In the genomic region with DNA sequence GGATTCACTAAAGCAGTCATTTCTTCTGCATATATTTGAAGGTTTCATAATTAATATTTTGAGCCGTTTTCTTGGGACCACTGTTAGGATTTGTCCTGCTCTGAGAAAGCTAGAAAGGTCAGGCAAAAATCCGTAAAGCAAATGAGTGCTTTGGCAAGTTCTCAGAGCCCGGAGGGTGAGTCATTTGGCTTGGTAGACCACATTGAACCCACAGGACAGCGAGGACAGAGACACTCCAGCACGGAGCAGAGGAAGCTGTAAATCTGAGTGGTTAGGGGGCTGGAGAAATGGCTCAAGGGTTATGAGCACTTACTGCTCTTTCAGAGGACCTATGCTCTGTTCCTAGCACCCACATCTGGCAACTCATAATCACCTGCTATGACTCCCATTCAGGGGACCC, we compare ENCODE assay signal across 27 mouse cellular contexts. TPM values are rescaled to one million over a fixed set of nuclear protein-coding genes. Genes with fewer than 3 reads are reported as not detected.
DNase-seq lines count a peak whose midpoint lies in the region; ATAC-seq and TF ChIP-seq lines count a peak whose summit lies in the region.
"Had no signal": no experiment of that assay in that cellular context is flagged by ENCODE, and none has a peak within 500 bp of the region (broad histone marks: within the 10 kb centered on the region; RNA-seq: fewer than 3 reads in every experiment).

No protein-coding gene starts in this region.

- peak overlapping the region; percentile 10 for H3K4me3 ChIP-seq in megakaryocyte, embryonic 14.5 days (replicated peaks)
- H3K4me3 ChIP-seq in layer of hippocampus, adult 2 months = no peak overlapping the region
- H3K4me3 ChIP-seq: embryonic facial prominence, embryonic 10.5 days; erythroblast, embryonic 14.5 days; forebrain, embryonic 15.5 days; heart, embryonic 10.5 days; limb, embryonic 12.5 days; liver, embryonic 15.5 days; midbrain, embryonic 10.5 days; neural tube, embryonic 15.5 days had no signal

- H3K27ac ChIP-seq in layer of hippocampus, adult 2 months = no peak overlapping the region
- H3K27ac ChIP-seq: embryonic facial prominence, embryonic 10.5 days; forebrain, embryonic 15.5 days; heart, embryonic 10.5 days; kidney, postnatal 0 days; limb, embryonic 12.5 days; liver, embryonic 15.5 days; midbrain, embryonic 10.5 days; neural tube, embryonic 15.5 days had no signal

- H3K36me3 ChIP-seq in megakaryocyte, embryonic 14.5 days (replicated peaks; ENCODE audit: low read length) = peaks cover 14% of the 10 kb centered on the region
- H3K36me3 ChIP-seq: forebrain, embryonic 15.5 days; liver, embryonic 15.5 days had no signal

- peaks cover 39% of the 10 kb centered on the region for H3K4me1 ChIP-seq in megakaryocyte, embryonic 14.5 days
- H3K4me1 ChIP-seq: embryonic facial prominence, embryonic 10.5 days; forebrain, embryonic 15.5 days; limb, embryonic 12.5 days; neural tube, embryonic 15.5 days had no signal

- peaks cover 12% of the 10 kb centered on the region for H3K27me3 ChIP-seq in megakaryocyte, embryonic 14.5 days (replicated peaks)
- H3K27me3 ChIP-seq: forebrain, embryonic 15.5 days; limb, embryonic 12.5 days; liver, embryonic 15.5 days; neural tube, embryonic 15.5 days; Patski had no signal

- TF ChIP-seq CTCF in layer of hippocampus, adult 2 months (conservative IDR thresholded peaks at IDR 0.05) = no peak

- DNase-seq in Muller cell, postnatal 12 days (ENCODE audit: inconsistent ontology term) = peak; percentile 64
- DNase-seq in adrenal gland, postnatal 14 days = peak; percentile 76
- DNase-seq in layer of hippocampus, adult 2 months (ENCODE audit: low spot score in 2 of 2) = no peak
- no peak for DNase-seq in layer of hippocampus, postnatal 10 days (ENCODE audit: low spot score in 2 of 2)
- no peak for DNase-seq in cerebellum, postnatal 14 days
- DNase-seq: cerebellum, adult 9-10 months; gastrocnemius, postnatal 10 days; heart, postnatal 10 days; kidney, adult 11 months; layer of hippocampus, adult 9-11 months; lung, postnatal 14 days; thymus, postnatal 25 days had no signal

- no peaks in the 10 kb centered on the region for H3K9me3 ChIP-seq in megakaryocyte, embryonic 14.5 days
- H3K9me3 ChIP-seq: embryonic facial prominence, embryonic 10.5 days; forebrain, embryonic 15.5 days; heart, embryonic 10.5 days; limb, embryonic 12.5 days; liver, embryonic 15.5 days; midbrain, embryonic 10.5 days; neural tube, embryonic 15.5 days had no signal

- ATAC-seq in megakaryocyte, adult 5-6 weeks (ENCODE audit: poor library complexity, severe bottlenecking) = no peak
- peak; percentile 56 for ATAC-seq in granulocyte monocyte progenitor cell, adult 5-6 weeks (replicated peaks; ENCODE audit: poor library complexity, severe bottlenecking)
- ATAC-seq: activated CD4-positive, CD25-positive, alpha-beta regulatory T cell, adult 4 months; forebrain, embryonic 15.5 days; hindbrain, embryonic 16.5 days; Patski had no signal

RNA-seq across cellular contexts. Expression of a gene that starts 7.0 kb away (rescaled TPM):
- polyA plus RNA-seq in megakaryocyte, embryonic 14.5 days (2012; ENCODE audit: insufficient read depth, low replicate concordance) = 1.1 TPM in 1 of 2 replicates, not detected in the other
- total RNA-seq in megakaryocyte, adult 5-6 weeks (2015) = 2.1 and 2.8 TPM in 2 replicates
- total RNA-seq in megakaryocyte, adult 5-6 weeks (2017) = 2.1 and 4.5 TPM in 2 replicates
- total RNA-seq in adrenal gland, postnatal 14 days (2021) = 8.3 and 10.6 TPM in 2 replicates
- 0.80 and 1.7 TPM in 2 replicates for total RNA-seq in granulocyte monocyte progenitor cell, adult 5-6 weeks (2014; fragmentation: Nextera tagmentation)
- 1.2 and 3.7 TPM in 2 replicates for total RNA-seq in granulocyte monocyte progenitor cell, adult 5-6 weeks (2017)
- total RNA-seq in layer of hippocampus, adult 2 months (2021) = 10 to 100 TPM; 37.3 to 40.1 TPM
- 10 to 100 TPM; 38.8 to 40.3 TPM for total RNA-seq in layer of hippocampus, postnatal 10 days (2021)

RNA-seq across cellular contexts. Expression of a gene that starts 14.1 kb away (rescaled TPM):
- polyA plus RNA-seq in megakaryocyte, embryonic 14.5 days (2012; ENCODE audit: insufficient read depth, low replicate concordance) = 3.3 and 3.4 TPM in 2 replicates
- 1.2 TPM in 1 of 2 replicates, not detected in the other for total RNA-seq in megakaryocyte, adult 5-6 weeks (2015)
- 0.84 and 4.3 TPM in 2 replicates for total RNA-seq in megakaryocyte, adult 5-6 weeks (2017)
- total RNA-seq in adrenal gland, postnatal 14 days (2021) = 1.4 and 3.3 TPM in 2 replicates
- total RNA-seq in granulocyte monocyte progenitor cell, adult 5-6 weeks (2014; fragmentation: Nextera tagmentation) = 0.85 TPM in 1 of 2 replicates, not detected in the other
- total RNA-seq in granulocyte monocyte progenitor cell, adult 5-6 weeks (2017) = 5.9 and 29.9 TPM in 2 replicates
- 1 to 10 TPM; 2.1 to 9.0 TPM for total RNA-seq in layer of hippocampus, adult 2 months (2021)
- total RNA-seq in layer of hippocampus, postnatal 10 days (2021) = 1 to 10 TPM in 1 of 2 experiments, under 1 TPM in 1; 0.91 to 6.3 TPM
- polyA plus RNA-seq: activated CD4-positive, CD25-positive, alpha-beta regulatory T cell, adult 4 months; embryonic facial prominence, embryonic 10.5 days; kidney, postnatal 0 days; liver, embryonic 15.5 days had no signal

RNA-seq across cellular contexts. Expression of a gene that starts 35.8 kb away (rescaled TPM):
- polyA plus RNA-seq in megakaryocyte, embryonic 14.5 days (2012; ENCODE audit: insufficient read depth, low replicate concordance) = not detected in 2 replicates
- not detected in 2 replicates for total RNA-seq in megakaryocyte, adult 5-6 weeks (2015)
- total RNA-seq in megakaryocyte, adult 5-6 weeks (2017) = not detected in 2 replicates
- not detected in 2 replicates for total RNA-seq in adrenal gland, postnatal 14 days (2021)
- total RNA-seq in granulocyte monocyte progenitor cell, adult 5-6 weeks (2014; fragmentation: Nextera tagmentation) = not detected in 2 replicates
- not detected in 2 replicates for total RNA-seq in granulocyte monocyte progenitor cell, adult 5-6 weeks (2017)
- not detected for total RNA-seq in layer of hippocampus, adult 2 months (2021)
- under 1 TPM in 1 of 2 experiments, not detected in 1; 0.16 TPM for total RNA-seq in layer of hippocampus, postnatal 10 days (2021)
- polyA plus RNA-seq: erythroblast, embryonic 14.5 days had no signal

Comparison
In these comparisons a context has a peak if more than half of its experiments do, and no peak if none do; other contexts are left out.
1. DNase-seq: peak in Muller cell, postnatal 12 days (single experiment) and adrenal gland, postnatal 14 days (single experiment); none in layer of hippocampus, adult 2 months (0 of 2), layer of hippocampus, postnatal 10 days (0 of 2) and cerebellum, postnatal 14 days (0 of 2).